Mouse (Mus musculus) MEL (cell line): ENCODE measurements around the gene Klk1b4.

Source experiments
- CTCF ChIP-seq, 3 experiments: IDR thresholded peaks in 2 of 3; conservative IDR thresholded peaks in 1 of 3; 2 replicates each; pipeline ENCODE4 v1.5.1; 2011 to 2012; ENCODE audit warnings: low read length in 3 of 3, low read depth in 2 of 3, mild to moderate bottlenecking in 2 of 3, improper control_type of control experiment in 1 of 3, inconsistent platforms in 1 of 3, mixed read lengths in 1 of 3, moderate library complexity in 1 of 3; ENCODE audit not compliant: control insufficient read depth in 1 of 3, insufficient read depth in 1 of 3, poor library complexity in 1 of 3, severe bottlenecking in 1 of 3
- EP300 ChIP-seq, 2 experiments: IDR thresholded peaks; 2 replicates each; pipeline ENCODE4 v1.6.1; 2011; ENCODE audit warnings: improper control_type of control experiment in 2 of 2, low read length in 2 of 2, low read depth in 1 of 2, mild to moderate bottlenecking in 1 of 2
- MAX ChIP-seq: IDR thresholded peaks from 2 replicates; pipeline ENCODE4 v1.6.1; 2011; ENCODE audit warnings: low read length, improper control_type of control experiment
- MYC ChIP-seq: IDR thresholded peaks from 2 replicates; pipeline ENCODE4 v1.6.1; 2011; ENCODE audit warnings: low read depth, mild to moderate bottlenecking, low read length, improper control_type of control experiment, moderate library complexity
- POLR2A ChIP-seq, 2 experiments: IDR thresholded peaks; 2 replicates each; pipeline ENCODE4 v1.6.1; 2011 to 2012; ENCODE audit warnings: low read length in 2 of 2, mild to moderate bottlenecking in 2 of 2, control low read depth in 1 of 2, improper control_type of control experiment in 1 of 2, low read depth in 1 of 2, moderate library complexity in 1 of 2; ENCODE audit not compliant: control insufficient read depth in 1 of 2, insufficient read depth in 1 of 2, poor library complexity in 1 of 2
- POLR2AphosphoS5 ChIP-seq: IDR thresholded peaks from 2 replicates; pipeline ENCODE4 v1.6.1; 2012; ENCODE audit warnings: low read depth, borderline replicate concordance, mild to moderate bottlenecking, inconsistent platforms, low read length, moderate library complexity, mixed read lengths
- TCF12 ChIP-seq: IDR thresholded peaks from 2 replicates; pipeline ENCODE4 v1.6.1; 2014; ENCODE audit warnings: low read depth, mild to moderate bottlenecking, inconsistent platforms, low read length, improper control_type of control experiment, moderate library complexity
- USF2 ChIP-seq, 2 experiments: IDR thresholded peaks; 2 replicates each; pipeline ENCODE4 v1.6.1; 2011 to 2012; ENCODE audit warnings: improper control_type of control experiment in 2 of 2, low read length in 2 of 2, borderline replicate concordance in 1 of 2, inconsistent platforms in 1 of 2, low read depth in 1 of 2, mild to moderate bottlenecking in 1 of 2; ENCODE audit not compliant: insufficient read depth in 1 of 2

DNA sequence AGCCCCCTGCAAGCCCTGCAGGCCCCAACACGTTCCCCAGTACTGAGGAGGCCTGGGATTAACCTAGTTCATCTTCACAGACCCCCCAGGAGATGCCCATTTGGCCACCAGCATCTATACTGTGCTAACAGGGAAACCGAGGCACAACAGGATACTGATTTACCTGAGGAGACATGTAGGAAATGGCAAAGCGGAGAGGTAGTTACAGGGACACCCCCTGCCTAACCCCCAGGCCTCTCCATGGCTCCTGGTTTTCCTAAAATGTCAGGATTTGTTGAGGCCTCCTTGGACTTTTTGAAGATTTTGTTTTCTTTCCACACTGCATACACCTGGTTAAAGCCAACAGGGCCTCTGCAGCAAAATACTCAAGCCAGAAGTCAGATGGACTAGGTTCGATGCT is 50.0 kb downstream of the Klk1b4 start, which contains the start of gene Acp4:
- no peak for TF ChIP-seq CTCF (IDR thresholded peaks at IDR 0.05 in 2 of 3, conservative IDR thresholded peaks at IDR 0.05 in 1 of 3; ENCODE audit: control insufficient read depth in 1 of 3, insufficient read depth in 1 of 3, low read depth in 2 of 3, low read length in 3 of 3, poor library complexity in 1 of 3, severe bottlenecking in 1 of 3)
- no peak for TF ChIP-seq MAX
- TF ChIP-seq EP300 (IDR thresholded peaks at IDR 0.05; ENCODE audit: low read depth in 1 of 2, low read length in 2 of 2): no peak
- TF ChIP-seq POLR2A (IDR thresholded peaks at IDR 0.05; ENCODE audit: control insufficient read depth in 1 of 2, insufficient read depth in 1 of 2, low read depth in 1 of 2, low read length in 2 of 2, poor library complexity in 1 of 2): no peak
- no peak for TF ChIP-seq MYC
- TF ChIP-seq TCF12: no peak
- TF ChIP-seq USF2 (IDR thresholded peaks at IDR 0.05; ENCODE audit: borderline replicate concordance in 1 of 2, insufficient read depth in 1 of 2, low read depth in 1 of 2, low read length in 2 of 2): no peak
- TF ChIP-seq POLR2AphosphoS5: no peak
